Mouse (Mus musculus): ENCODE data around the gene Shld2.
A peak's percentile ranks its signal among the peaks of the same experiment; 100 is the strongest.

The Shld2 gene

GRCm38 (mm10) chr14:34219786-34220198 lies 90.5 kb downstream of the Shld2 start:
- DNase-seq (ENCODE audit: low spot score in 2 of 2), result no peak

- DNase-seq (ENCODE audit: low spot score in 2 of 2), result no peak
Measured at GRCm38 (mm10) chr14:34219295-34219694, 91.0 kb downstream of the Shld2 start, which contains the start of gene Syt15. Gene Syt15, plus strand, starts transcription at chr14:34219595.

- no peak for DNase-seq (ENCODE audit: low spot score in 2 of 2)
Measured at GRCm38 (mm10) chr14:34215451-34216127, 94.7 kb downstream of the Shld2 start.

GRCm38 (mm10) chr14:34209942-34210341 lies 100.4 kb downstream of the Shld2 start:
- DNase-seq (ENCODE audit: low spot score in 2 of 2), result no peak

- DNase-seq (ENCODE audit: low spot score in 2 of 2), result no peak
Measured at GRCm38 (mm10) chr14:34209080-34209479, 101.2 kb downstream of the Shld2 start.

GRCm38 (mm10) chr14:34208651-34209050 lies 101.6 kb downstream of the Shld2 start:
- peak; percentile 30 to 61 for DNase-seq (ENCODE audit: low spot score in 2 of 2)

GRCm38 (mm10) chr14:34207996-34208395 lies 102.3 kb downstream of the Shld2 start:
- no peak for DNase-seq (ENCODE audit: low spot score in 2 of 2)

- peak; percentile 9 to 22 for DNase-seq (ENCODE audit: low spot score in 2 of 2)
Measured at GRCm38 (mm10) chr14:34201231-34202035, 108.9 kb downstream of the Shld2 start, which contains the start of gene Gprin2. Gene Gprin2, minus strand, starts transcription at chr14:34201653.

GRCm38 (mm10) chr14:34200738-34201230 lies 109.5 kb downstream of the Shld2 start:
- DNase-seq (ENCODE audit: low spot score in 2 of 2), result peak in 1 of 2 experiments; percentile 11

GRCm38 (mm10) chr14:34196706-34197105 lies 113.6 kb downstream of the Shld2 start:
- DNase-seq (ENCODE audit: low spot score in 2 of 2), result no peak

- no peak for DNase-seq (ENCODE audit: low spot score in 2 of 2)
Measured at GRCm38 (mm10) chr14:34195466-34195865, 114.8 kb downstream of the Shld2 start.

GRCm38 (mm10) chr14:34193879-34194278 lies 116.4 kb downstream of the Shld2 start:
- DNase-seq (ENCODE audit: low spot score in 2 of 2), result no peak

- no peak for DNase-seq (ENCODE audit: low spot score in 2 of 2)
Measured at GRCm38 (mm10) chr14:34190361-34190760, 119.9 kb downstream of the Shld2 start.

GRCm38 (mm10) chr14:34188629-34189028 lies 121.7 kb downstream of the Shld2 start:
- peak; percentile 26 to 31 for DNase-seq (ENCODE audit: low spot score in 2 of 2)

Data from right cerebral cortex, adult 2 months (tissue).